Mouse (Mus musculus) hindbrain, postnatal 0 days (tissue): ENCODE measurements around the gene Tmed5. TPM values are rescaled to one million over a fixed set of nuclear protein-coding genes. Genes with fewer than 3 reads are reported as not detected.
"Not testable (repeated sequence)": the region's sequence is repeated elsewhere in the genome, so short reads cannot be mapped to it uniquely, and the experiment has no call there.

ENCODE experiments used
- ATAC-seq: fragments of 200-750 bp; cut with Nextera tagmentation; 2 replicates; pipeline ENCODE4 v1.8.0; 2017; ENCODE audit warnings: mild to moderate bottlenecking, moderate TSS enrichment, moderate library complexity
- DNase-seq: peaks from one replicate; pipeline ENCODE4 v3.0.0-alpha.2; 2015; ENCODE audit warnings: low spot score
- H3K27ac ChIP-seq: fragments of 300-500 bp; sonication (generic); 2 replicates; pipeline ENCODE4 v1.5.1; 2014; ENCODE audit warnings: mild to moderate bottlenecking
- H3K27me3 ChIP-seq: fragments of 300-500 bp; sonication (generic); 2 replicates; pipeline ENCODE4 v1.6.1; 2014; ENCODE audit warnings: low read length, mixed read lengths; ENCODE audit not compliant: insufficient read depth
- H3K36me3 ChIP-seq: fragments of 300-500 bp; sonication (generic); 2 replicates; pipeline ENCODE4 v1.6.1; 2014; ENCODE audit warnings: low read length, mixed read lengths; ENCODE audit not compliant: insufficient read depth
- H3K4me1 ChIP-seq: fragments of 300-500 bp; sonication (generic); 2 replicates; pipeline ENCODE4 v1.6.1; 2014; ENCODE audit warnings: antibody characterized with exemption, low read length, mixed read lengths; ENCODE audit not compliant: insufficient read depth
- H3K4me2 ChIP-seq: fragments of 300-500 bp; sonication (generic); 2 replicates; pipeline ENCODE4 v1.6.1; 2014; ENCODE audit warnings: low read depth, mild to moderate bottlenecking, low read length, moderate library complexity, mixed read lengths
- H3K4me3 ChIP-seq: fragments of 300-500 bp; sonication (generic); 2 replicates; pipeline ENCODE4 v1.5.1; 2014; ENCODE audit warnings: low read length
- H3K9ac ChIP-seq: fragments of 300-500 bp; sonication (generic); replicated peaks from 2 replicates; pipeline ENCODE4 v1.6.1; 2014; ENCODE audit warnings: mild to moderate bottlenecking, low read length, moderate library complexity, mixed read lengths
- H3K9me3 ChIP-seq: fragments of 300-500 bp; sonication (generic); 2 replicates; pipeline ENCODE4 v1.6.1; 2016; ENCODE audit warnings: low read length, mixed read lengths
- CTCF ChIP-seq: IDR thresholded peaks from 2 replicates; pipeline ENCODE4 v1.5.1; 2016; ENCODE audit warnings: antibody characterized with exemption, control low read depth, low read depth
- WGBS: fragments of 180-500 bp; shearing (Covaris S2); extraction: QIAGEN DNeasy Blood & Tissue Kit; methylation state at CpG from one replicate; pipeline ENCODE4 v1.1.7; 2014; 5-methylcytosine and 5-hydroxymethylcytosine counted together
- polyA plus RNA-seq: library from polyadenylated mRNA; unstranded; fragments of >200 nt; fragmentation: Nextera tagmentation; extraction: Ambion mirVana; gene quantifications from 2 replicates; pipeline ENCODE4 v1.2.1, GENCODE M21; 2015
- total RNA-seq: library from RNA; depleted of rRNA; stranded (reverse); fragments of >200 nt; gene quantifications from 2 replicates; pipeline ENCODE4 v1.2.3, GENCODE M21; 2014

The Tmed5 gene
- total and polyA plus RNA-seq, 2 experiments from 2014 or later: 26.7 to 28.3 TPM

DNA sequence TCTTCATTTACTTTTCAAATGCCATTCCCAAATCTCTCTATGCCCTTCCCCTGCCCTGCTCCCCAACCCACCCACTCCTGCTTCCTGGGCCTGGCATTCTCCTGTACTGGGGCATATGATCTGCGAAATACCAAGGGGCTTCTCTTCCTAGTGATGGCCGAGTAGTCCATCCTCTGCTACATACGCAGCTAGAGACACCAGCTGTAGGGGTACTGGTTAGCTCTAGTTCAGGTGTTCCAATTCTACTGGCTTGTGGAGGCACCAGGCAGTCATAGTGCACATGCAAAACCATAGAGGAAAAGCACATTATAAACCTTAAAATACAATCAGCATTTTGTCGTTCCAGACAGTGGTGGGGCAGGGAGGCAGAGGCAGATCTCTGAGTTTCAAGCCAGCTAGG is 14.7 kb downstream of the Tmed5 start:
- ATAC-seq (no peak), DNase-seq (no peak)
- Histone ChIP-seq H3K4me1 (no peaks in the 10 kb centered on the region), H3K9ac (no peak overlapping the region), H3K4me3 (no peak overlapping the region), H3K27ac (no peak overlapping the region), H3K27me3 (no peaks in the 10 kb centered on the region), H3K4me2 (no peak overlapping the region), H3K9me3 (no peaks in the 10 kb centered on the region), H3K36me3 (no peaks in the 10 kb centered on the region)
- no peak for TF ChIP-seq CTCF
- WGBS: 92% methylated on average over 4 of the region's 4 CpGs

DNA sequence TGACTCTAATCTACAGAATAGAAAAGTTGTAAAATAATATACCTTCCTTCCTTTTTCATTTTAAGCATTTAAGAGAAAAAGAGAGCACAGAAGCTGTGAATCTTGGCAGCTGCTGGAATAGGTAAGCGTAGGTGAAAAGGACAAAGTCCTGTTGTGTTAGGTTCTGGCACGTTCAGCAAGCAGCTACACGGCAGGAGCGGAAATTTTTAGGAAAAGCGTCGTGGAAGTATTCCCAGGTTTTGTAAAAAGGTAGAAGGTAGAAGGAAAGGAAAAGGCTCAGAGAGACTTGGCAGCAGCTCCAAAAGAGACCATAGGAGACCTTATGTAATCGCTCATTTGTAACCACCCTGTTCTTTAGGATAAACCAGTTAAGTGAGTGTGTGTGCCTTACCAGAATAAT is 23.1 kb downstream of the Tmed5 start:
- WGBS: 92% methylated on average over 7 of the region's 7 CpGs
- no peaks in the 10 kb centered on the region for H3K27me3 ChIP-seq
- DNase-seq (no peak), ATAC-seq (no peak)
- peaks cover 21% of the 10 kb centered on the region; the same call in 1 of the 2 replicates for H3K36me3 ChIP-seq
- no peak overlapping the region for H3K27ac ChIP-seq
- no peak overlapping the region for H3K4me2 ChIP-seq
- H3K4me3 ChIP-seq: no peak overlapping the region
- H3K4me1 ChIP-seq: no peaks in the 10 kb centered on the region
- H3K9me3 ChIP-seq: no peaks in the 10 kb centered on the region
- TF ChIP-seq CTCF: no peak
- no peak overlapping the region for H3K9ac ChIP-seq

DNA sequence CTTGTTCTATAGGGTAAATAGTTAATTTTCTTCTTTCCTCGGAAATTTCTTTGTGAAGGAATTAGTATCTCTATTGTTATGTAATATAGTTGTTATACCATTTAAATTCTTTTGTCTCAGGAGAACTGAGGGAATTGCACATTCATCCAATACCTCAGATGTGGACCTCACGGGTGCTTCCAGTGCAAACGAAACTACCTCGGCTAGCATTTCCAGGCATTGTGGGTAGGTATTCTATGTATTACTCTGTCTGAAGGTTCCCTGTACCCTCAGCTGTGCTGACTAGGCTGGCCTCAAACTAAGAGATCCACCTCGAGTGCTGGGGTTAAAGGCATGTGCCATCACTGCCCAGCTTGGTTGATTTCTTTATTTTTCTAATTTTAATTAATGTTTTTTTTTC is 28.1 kb downstream of the Tmed5 start:
- Histone ChIP-seq H3K9me3 (no peaks in the 10 kb centered on the region), H3K4me1 (no peaks in the 10 kb centered on the region), H3K27ac (no peak overlapping the region), H3K4me3 (no peak overlapping the region), H3K4me2 (no peak overlapping the region), H3K27me3 (no peaks in the 10 kb centered on the region), H3K9ac (no peak overlapping the region), H3K36me3 (peaks cover 35% of the 10 kb centered on the region; the same call in 1 of the 2 replicates)
- 84% methylated on average over 5 of the region's 5 CpGs for WGBS
- ATAC-seq: no peak
- DNase-seq: no peak
- TF ChIP-seq CTCF: no peak

GRCm38 (mm10) chr5:108100196-108100595 is 32.2 kb downstream of the Tmed5 start:
- Histone ChIP-seq H3K36me3 (peaks cover 38% of the 10 kb centered on the region), H3K4me1 (no peaks in the 10 kb centered on the region), H3K4me3 (no peak overlapping the region), H3K9me3 (no peaks in the 10 kb centered on the region), H3K27ac (no peak overlapping the region), H3K9ac (no peak overlapping the region), H3K27me3 (no peaks in the 10 kb centered on the region), H3K4me2 (no peak overlapping the region)
- DNase-seq: peak; percentile 11
- ATAC-seq: no peak
- TF ChIP-seq CTCF: no peak

DNA sequence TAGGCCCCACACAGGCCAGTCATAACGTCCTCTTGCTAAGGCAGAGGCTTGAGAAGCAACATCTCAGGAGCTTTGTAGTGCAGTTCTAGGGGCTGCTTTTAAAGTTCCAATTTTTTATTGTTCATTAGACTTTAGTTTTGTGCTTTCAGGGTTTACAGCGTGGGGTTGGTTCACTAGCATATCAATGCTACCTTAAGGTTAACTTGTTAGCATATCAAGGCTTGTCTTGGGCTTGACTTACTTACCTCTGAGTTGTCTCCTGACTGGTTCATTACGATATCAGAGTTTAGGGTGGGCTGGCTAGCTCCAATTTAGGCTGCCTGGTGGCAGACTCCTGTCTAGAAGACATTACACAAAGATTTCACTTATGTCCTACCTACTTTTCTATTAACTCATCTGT is 34.7 kb downstream of the Tmed5 start:
- H3K36me3 ChIP-seq: peaks cover 34% of the 10 kb centered on the region
- no peak overlapping the region for H3K4me2 ChIP-seq
- 89% methylated on average over 3 of the region's 3 CpGs for WGBS

GRCm38 (mm10) chr5:108092731-108093130 is 39.7 kb downstream of the Tmed5 start:
- not testable (repeated sequence) for H3K9me3 ChIP-seq, H3K27ac ChIP-seq, H3K27me3 ChIP-seq, H3K9ac ChIP-seq, H3K4me2 ChIP-seq, H3K4me3 ChIP-seq, ATAC-seq, DNase-seq, H3K4me1 ChIP-seq
- peaks cover 31% of the 10 kb centered on the region for H3K36me3 ChIP-seq
- 95% methylated on average over 8 of the region's 8 CpGs for WGBS

More for the DNA sequence above, 34.7 kb downstream of the Tmed5 start:
- no peak for ATAC-seq
- DNase-seq: no peak
- no peak for TF ChIP-seq CTCF
- Histone ChIP-seq H3K27me3 (no peaks in the 10 kb centered on the region), H3K9ac (no peak overlapping the region), H3K4me1 (no peaks in the 10 kb centered on the region), H3K4me3 (no peak overlapping the region), H3K9me3 (no peaks in the 10 kb centered on the region), H3K27ac (no peak overlapping the region)

DNA sequence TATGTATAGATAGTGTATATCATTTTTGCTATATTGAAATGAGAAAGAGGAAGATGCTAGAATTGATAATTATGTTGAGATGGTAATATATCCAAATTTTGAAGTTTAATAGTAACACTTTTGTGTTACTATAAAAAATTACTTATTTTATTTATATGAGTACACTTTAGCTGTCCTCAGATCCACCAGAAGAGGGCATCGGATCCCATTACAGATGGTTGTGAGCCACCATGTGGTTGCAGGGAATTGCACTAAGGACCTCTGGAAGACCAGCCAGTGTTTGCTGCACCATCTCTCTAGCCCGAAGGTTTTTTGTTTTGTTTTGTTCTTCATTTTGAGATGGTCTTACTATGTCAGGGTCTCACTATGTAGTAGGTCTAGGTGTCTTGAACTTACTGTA is 47.0 kb downstream of the Tmed5 start:
- TF ChIP-seq CTCF: peak; percentile 29; the same call in 1 of the 2 replicates
- H3K27me3 ChIP-seq: no peaks in the 10 kb centered on the region
- no peak overlapping the region for H3K27ac ChIP-seq
- no peak overlapping the region for H3K9ac ChIP-seq
- no peak for DNase-seq
- no peak overlapping the region for H3K4me2 ChIP-seq
- H3K4me1 ChIP-seq: no peaks in the 10 kb centered on the region
- peaks cover 20% of the 10 kb centered on the region for H3K36me3 ChIP-seq
- H3K4me3 ChIP-seq: no peak overlapping the region
- WGBS: 96% methylated on average over 2 of the region's 2 CpGs
- ATAC-seq: no peak
- no peaks in the 10 kb centered on the region for H3K9me3 ChIP-seq

GRCm38 (mm10) chr5:108082380-108082779 is 50.0 kb downstream of the Tmed5 start:
- Histone ChIP-seq H3K4me2 (no peak overlapping the region), H3K9me3 (no peaks in the 10 kb centered on the region), H3K27ac (no peak overlapping the region), H3K4me1 (no peaks in the 10 kb centered on the region), H3K36me3 (peaks cover 11% of the 10 kb centered on the region), H3K27me3 (no peaks in the 10 kb centered on the region), H3K4me3 (no peak overlapping the region), H3K9ac (no peak overlapping the region)
- peak; percentile 57 for TF ChIP-seq CTCF
- DNase-seq (peak; percentile 42), ATAC-seq (no peak)
- WGBS: 42% methylated on average over 2 of the region's 2 CpGs
